Mouse (Mus musculus) heart, adult 2 months (tissue): ENCODE data around the gene Arpc5. TPM values are rescaled to one million over a fixed set of nuclear protein-coding genes. Genes with fewer than 3 reads are reported as not detected.

Experiments used
- DNase-seq, 2 experiments: peaks; one replicate each; pipeline ENCODE4 v3.0.0; 2021
- H3K27ac ChIP-seq: fragments of 200-600 bp; 2 replicates; pipeline ENCODE4 v1.8.1; 2022
- H3K27me3 ChIP-seq: fragments of 200-500 bp; 2 replicates; pipeline ENCODE4 v1.6.1; 2012; ENCODE audit warnings: mild to moderate bottlenecking, low read length, inconsistent platforms, mixed read lengths; ENCODE audit not compliant: control insufficient read depth, insufficient read depth
- H3K36me3 ChIP-seq: fragments of 200-500 bp; 2 replicates; pipeline ENCODE4 v1.6.1; 2012; ENCODE audit warnings: low read length, inconsistent platforms; ENCODE audit not compliant: control insufficient read depth, insufficient read depth
- H3K4me1 ChIP-seq: fragments of 200-500 bp; 2 replicates; pipeline ENCODE4 v1.6.1; 2011; ENCODE audit warnings: low read length; ENCODE audit not compliant: control insufficient read depth, insufficient read depth
- H3K4me3 ChIP-seq: fragments of 200-600 bp; 2 replicates; pipeline ENCODE4 v1.8.1; 2022
- H3K79me2 ChIP-seq: fragments of 200-500 bp; replicated peaks from 2 replicates; pipeline ENCODE4 v1.6.1; 2012; ENCODE audit warnings: mild to moderate bottlenecking, inconsistent platforms, low read length, moderate library complexity, mixed read lengths; ENCODE audit not compliant: control insufficient read depth, insufficient read depth
- H3K9ac ChIP-seq: fragments of 200-500 bp; 2 replicates; pipeline ENCODE4 v1.6.1; 2012; ENCODE audit warnings: low read depth, mild to moderate bottlenecking, control low read depth, inconsistent platforms, low read length, mixed read lengths
- CTCF ChIP-seq: fragments of 200-600 bp; IDR thresholded peaks from 2 replicates; pipeline ENCODE4 v1.8.1; 2022; ENCODE audit warnings: antibody characterized with exemption, mild to moderate bottlenecking, moderate library complexity
- EP300 ChIP-seq: fragments of 200-500 bp; IDR thresholded peaks from 2 replicates; pipeline ENCODE4 v1.6.1; 2011; ENCODE audit warnings: low read depth, low read length, control low read depth; ENCODE audit not compliant: insufficient read depth
- POLR2A ChIP-seq: fragments of 200-500 bp; IDR thresholded peaks from 2 replicates; pipeline ENCODE4 v1.6.1; 2011; ENCODE audit warnings: mild to moderate bottlenecking, low read depth, low read length, control low read depth; ENCODE audit not compliant: insufficient read depth
- WGBS: fragments of 180-500 bp; shearing (Covaris S2); methylation state at CpG from one replicate; pipeline ENCODE4 v1.1.7; 2018; 5-methylcytosine and 5-hydroxymethylcytosine counted together
- intact Hi-C: fragments of 180-260 bp; cut with DNase I; formaldehyde crosslinking; loops from one replicate; pipeline ENCODE4 v1.15.1; 2025
- polyA plus RNA-seq: library from polyadenylated mRNA; depleted of rRNA; stranded (reverse); fragments of >200 nt; gene quantifications from 2 replicates; pipeline ENCODE4 v1.2.3, GENCODE M21; 2012
- total RNA-seq, 2 experiments: library from RNA; stranded (reverse); gene quantifications; 2 replicates each; pipeline ENCODE4 v1.2.3; 2021

The Arpc5 gene
- total and polyA plus RNA-seq, 3 experiments = 23.6 to 27.7 (median 26.4) TPM

DNA sequence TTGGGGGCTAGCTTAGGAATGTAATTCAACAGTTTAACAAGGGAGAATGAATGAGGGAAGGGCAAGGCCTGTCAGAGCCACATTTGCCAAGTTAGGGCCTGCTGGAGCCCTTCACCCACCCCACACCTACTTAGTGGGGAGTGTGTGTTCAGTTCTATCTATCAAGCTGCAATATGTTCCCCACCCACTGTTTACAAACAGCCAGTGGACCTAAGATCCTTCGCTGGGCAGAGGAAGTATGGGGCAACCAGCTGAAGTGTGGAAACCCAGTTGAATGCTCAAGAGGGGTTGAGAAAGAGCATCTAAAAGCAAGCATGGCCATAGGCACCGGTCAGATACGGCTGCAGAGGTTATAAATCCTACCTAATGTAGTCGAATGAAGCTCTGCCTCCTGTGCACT is 20.6 kb downstream of the Arpc5 start:
- Histone ChIP-seq H3K36me3 (no peaks in the 10 kb centered on the region), H3K9ac (no peak overlapping the region), H3K4me3 (no peak overlapping the region), H3K79me2 (no peaks in the 10 kb centered on the region), H3K4me1 (no peaks in the 10 kb centered on the region; the same call in 1 of the 2 replicates), H3K27me3 (no peaks in the 10 kb centered on the region), H3K27ac (no peak overlapping the region)
- peak in 1 of 2 experiments; percentile 10 for DNase-seq
- TF ChIP-seq EP300 (no peak), POLR2A (no peak), CTCF (no peak)
- WGBS = 87% methylated on average over 4 of the region's 4 CpGs
- intact Hi-C loops = no loop called here

DNA sequence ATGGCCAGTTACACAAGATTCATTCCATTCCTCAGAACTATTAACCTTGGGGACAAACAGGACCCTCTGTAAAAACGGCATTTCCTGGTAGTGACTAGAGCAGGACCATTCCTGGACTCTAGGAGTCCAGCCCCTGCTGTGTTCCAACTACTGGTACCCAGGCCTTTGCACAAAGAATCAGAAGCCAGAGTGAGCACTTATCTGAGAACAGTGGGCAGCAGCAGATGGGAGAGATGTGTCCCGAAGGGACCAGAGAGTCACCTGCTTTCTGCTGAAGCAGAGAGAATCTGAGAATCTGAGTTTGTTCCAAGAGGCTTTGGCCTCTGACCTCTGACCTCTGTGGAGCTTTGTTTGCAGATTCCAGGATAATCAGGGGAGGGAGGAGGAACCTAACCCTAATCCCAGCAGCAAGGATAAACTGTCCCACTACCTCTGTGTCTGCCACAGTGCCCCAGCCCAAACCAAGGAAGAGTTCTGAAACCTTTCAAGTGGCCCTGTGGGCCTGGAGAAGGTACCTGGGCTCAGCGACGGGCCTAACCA is 21.8 kb downstream of the Arpc5 start:
- TF ChIP-seq EP300 (no peak), POLR2A (no peak), CTCF (no peak)
- H3K36me3 ChIP-seq = no peaks in the 10 kb centered on the region
- no peak overlapping the region for H3K4me3 ChIP-seq
- H3K27ac ChIP-seq = no peak overlapping the region
- H3K79me2 ChIP-seq = no peaks in the 10 kb centered on the region
- no peak for DNase-seq
- H3K27me3 ChIP-seq = no peaks in the 10 kb centered on the region
- H3K9ac ChIP-seq = no peak overlapping the region
- intact Hi-C loops = no loop called here
- no peaks in the 10 kb centered on the region; the same call in 1 of the 2 replicates for H3K4me1 ChIP-seq
- 74% methylated on average over 4 of the region's 4 CpGs for WGBS

DNA sequence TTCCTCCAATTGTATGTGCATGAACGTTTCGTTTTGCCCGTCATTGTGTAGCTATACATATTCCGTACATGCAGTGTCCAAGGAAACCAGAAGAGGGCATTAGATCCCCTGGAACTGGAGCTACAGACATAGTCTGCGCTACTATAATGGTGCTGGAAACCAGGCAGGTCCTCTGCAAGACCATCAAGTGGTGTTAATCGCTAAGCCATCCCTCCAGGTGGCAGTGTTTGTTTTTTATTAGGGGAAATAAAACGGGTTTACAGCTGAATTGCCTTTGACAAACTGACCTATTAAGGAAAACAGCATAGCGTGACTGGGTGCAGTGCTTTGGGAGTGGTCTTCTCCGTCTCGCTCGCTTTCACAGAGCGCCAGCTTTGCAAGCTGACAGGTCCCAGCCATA is 23.9 kb downstream of the Arpc5 start:
- DNase-seq = no peak
- H3K79me2 ChIP-seq = no peaks in the 10 kb centered on the region
- intact Hi-C loops = loop anchor here (1.0 to 5.0 kb wide), 3 partner anchors 57 to 612 kb away; no protein-coding TSS in a partner anchor
- 35% methylated on average over 12 of the region's 12 CpGs for WGBS
- no peak overlapping the region for H3K9ac ChIP-seq
- H3K4me3 ChIP-seq = no peak overlapping the region
- H3K27ac ChIP-seq = no peak overlapping the region
- TF ChIP-seq CTCF (peak; percentile 75), POLR2A (no peak)
- H3K36me3 ChIP-seq = no peaks in the 10 kb centered on the region
- peaks cover 2% of the 10 kb centered on the region; the same call in 1 of the 2 replicates for H3K4me1 ChIP-seq
- no peaks in the 10 kb centered on the region for H3K27me3 ChIP-seq

DNA sequence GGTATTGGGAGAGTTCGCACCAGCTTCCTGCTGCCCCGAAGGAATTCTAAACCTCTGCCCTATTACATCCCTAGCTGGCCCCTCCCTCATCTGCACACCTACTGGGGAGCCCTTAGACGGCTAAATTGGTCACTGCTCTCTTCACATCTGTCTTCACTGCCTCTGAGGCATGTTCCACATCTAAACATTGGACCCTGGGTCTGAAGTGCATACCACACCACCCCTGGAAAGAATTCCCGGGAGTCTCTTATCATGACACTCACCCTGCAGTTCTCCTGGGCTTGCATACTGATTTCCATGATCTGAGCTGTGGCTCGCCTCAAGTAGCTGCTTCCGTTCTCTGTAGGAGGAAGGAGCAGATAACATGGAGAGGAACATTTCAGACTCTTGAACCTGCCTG is 24.5 kb downstream of the Arpc5 start:
- no peak for DNase-seq
- intact Hi-C loops = loop anchor here (1.0 to 5.0 kb wide), 3 partner anchors 56 to 611 kb away; no protein-coding TSS in a partner anchor
- H3K27ac ChIP-seq = no peak overlapping the region
- no peak overlapping the region for H3K4me3 ChIP-seq
- no peaks in the 10 kb centered on the region for H3K27me3 ChIP-seq
- no peaks in the 10 kb centered on the region for H3K36me3 ChIP-seq
- peaks cover 3% of the 10 kb centered on the region; the same call in 1 of the 2 replicates for H3K4me1 ChIP-seq
- WGBS = 10% methylated on average over 6 of the region's 6 CpGs
- TF ChIP-seq POLR2A (no peak), EP300 (no peak), CTCF (no peak)
- H3K79me2 ChIP-seq = no peaks in the 10 kb centered on the region
- H3K9ac ChIP-seq = no peak overlapping the region

DNA sequence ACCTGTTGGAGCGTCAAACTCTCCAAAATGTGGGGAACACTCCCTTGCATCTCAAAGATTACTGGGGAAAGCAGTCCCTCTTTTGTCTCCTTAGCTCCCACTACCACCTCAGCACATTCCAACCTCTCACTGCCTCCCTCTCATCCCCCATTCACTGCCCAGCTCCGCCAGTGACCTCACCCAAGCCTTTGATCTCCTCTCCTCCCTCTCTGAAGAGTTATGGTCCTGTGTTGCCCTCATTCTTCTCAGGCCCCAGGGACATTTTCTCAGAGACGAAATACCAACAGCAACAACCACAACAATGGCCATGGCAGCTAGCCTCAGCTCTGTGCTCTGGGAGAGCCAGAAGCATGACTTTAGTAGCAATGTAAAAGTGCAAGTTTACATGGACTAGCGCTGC is 24.9 kb downstream of the Arpc5 start:
- Histone ChIP-seq H3K27me3 (no peaks in the 10 kb centered on the region), H3K4me3 (no peak overlapping the region), H3K27ac (no peak overlapping the region), H3K4me1 (peaks cover 3% of the 10 kb centered on the region; the same call in 1 of the 2 replicates), H3K36me3 (no peaks in the 10 kb centered on the region), H3K9ac (no peak overlapping the region), H3K79me2 (no peaks in the 10 kb centered on the region)
- 62% methylated on average over 4 of the region's 4 CpGs for WGBS
- DNase-seq = no peak
- intact Hi-C loops = loop anchor here (5.0 kb wide), 2 partner anchors 56 to 611 kb away; no protein-coding TSS in a partner anchor
- TF ChIP-seq POLR2A = no peak
- TF ChIP-seq CTCF = no peak
- TF ChIP-seq EP300 = no peak

DNA sequence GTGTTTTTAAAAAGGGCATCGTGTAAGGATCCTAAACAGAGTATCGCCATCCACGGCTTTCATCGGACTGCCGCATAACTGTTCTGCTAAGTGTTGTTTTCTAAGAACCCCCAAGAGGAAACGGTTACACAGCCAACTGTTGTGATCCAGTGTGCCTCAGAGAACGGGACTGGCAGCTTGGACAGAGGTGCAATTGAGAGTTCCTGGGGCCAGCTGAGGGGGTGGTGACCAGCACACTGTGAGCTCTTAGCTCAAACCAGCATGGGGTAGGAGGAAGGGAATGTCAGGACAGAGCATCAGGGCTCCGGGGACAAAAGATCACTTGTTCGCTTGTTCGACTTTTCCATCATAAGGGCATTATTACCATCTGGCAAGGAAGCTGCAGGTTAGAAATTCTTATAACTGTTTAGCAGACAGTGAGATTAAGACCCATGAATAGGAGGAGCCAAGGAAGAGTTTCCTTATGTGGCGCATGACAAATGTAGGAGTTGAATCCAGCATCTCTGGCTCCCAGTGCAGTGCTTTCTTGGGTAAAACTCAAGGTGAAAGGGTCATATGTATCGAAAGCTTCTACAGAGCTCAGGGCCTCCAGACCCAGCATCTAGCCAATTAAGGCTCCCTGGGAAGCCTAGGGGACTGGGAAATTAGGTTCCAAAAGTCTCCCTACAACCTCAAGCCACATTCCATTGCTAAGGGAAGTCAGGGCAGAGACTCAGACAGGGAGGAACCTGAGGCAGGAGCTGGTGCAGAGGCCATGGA is 26.6 kb downstream of the Arpc5 start:
- Histone ChIP-seq H3K4me1 (peaks cover 4% of the 10 kb centered on the region; the same call in 1 of the 2 replicates), H3K36me3 (no peaks in the 10 kb centered on the region), H3K27ac (no peak overlapping the region), H3K27me3 (no peaks in the 10 kb centered on the region), H3K79me2 (no peaks in the 10 kb centered on the region), H3K4me3 (no peak overlapping the region), H3K9ac (no peak overlapping the region)
- intact Hi-C loops = loop anchor here (5.0 kb wide), 2 partner anchors 54 to 609 kb away; no protein-coding TSS in a partner anchor
- DNase-seq = no peak
- 70% methylated on average over 12 of the region's 12 CpGs for WGBS
- TF ChIP-seq POLR2A (no peak), CTCF (no peak)
